Mouse (Mus musculus): ENCODE measurements around the gene Proser2. TPM values are rescaled to one million over a fixed set of nuclear protein-coding genes. Genes with fewer than 3 reads are reported as not detected.
A peak's percentile ranks its signal among the peaks of the same experiment; 100 is the strongest.

The Proser2 gene
- polyA plus RNA-seq, 1 experiment: 2.9 TPM

- DNase-seq: no peak
- H3K36me3 ChIP-seq (ENCODE audit: control insufficient read depth, insufficient read depth, low read length): no peaks in the 10 kb centered on the region
- H3K4me3 ChIP-seq (ENCODE audit: control insufficient read depth, insufficient read depth, low read length): no peak overlapping the region
- 65% methylated on average over 6 of the region's 6 CpGs for WGBS
- H3K27me3 ChIP-seq (ENCODE audit: control insufficient read depth, insufficient read depth, low read length): no peaks in the 10 kb centered on the region
- TF ChIP-seq POLR2A (IDR thresholded peaks at IDR 0.05; ENCODE audit: control insufficient read depth, extremely low read depth, insufficient read depth, low read length, poor library complexity): no peak
- TF ChIP-seq CTCF (IDR thresholded peaks at IDR 0.05; ENCODE audit: borderline replicate concordance, control insufficient read depth, extremely low read depth, insufficient read depth, low read length, poor library complexity): no peak
- H3K27ac ChIP-seq (ENCODE audit: control insufficient read depth, insufficient read depth, low read length): no peak overlapping the region
- H3K4me1 ChIP-seq (replicated peaks; ENCODE audit: control insufficient read depth, insufficient read depth, low read length): peaks cover 6% of the 10 kb centered on the region; the same call in 1 of the 2 replicates
Observed at GRCm38 (mm10) chr2:6165771-6166170, 35.8 kb upstream of the Proser2 start.

- no peak overlapping the region for H3K4me3 ChIP-seq (ENCODE audit: control insufficient read depth, insufficient read depth, low read length)
- no peak for DNase-seq
- H3K36me3 ChIP-seq (ENCODE audit: control insufficient read depth, insufficient read depth, low read length): no peaks in the 10 kb centered on the region
- no peak for TF ChIP-seq POLR2A (IDR thresholded peaks at IDR 0.05; ENCODE audit: control insufficient read depth, extremely low read depth, insufficient read depth, low read length, poor library complexity)
- TF ChIP-seq CTCF (IDR thresholded peaks at IDR 0.05; ENCODE audit: borderline replicate concordance, control insufficient read depth, extremely low read depth, insufficient read depth, low read length, poor library complexity): no peak
- no peak overlapping the region for H3K27ac ChIP-seq (ENCODE audit: control insufficient read depth, insufficient read depth, low read length)
- peaks cover 6% of the 10 kb centered on the region; the same call in 1 of the 2 replicates for H3K4me1 ChIP-seq (replicated peaks; ENCODE audit: control insufficient read depth, insufficient read depth, low read length)
- WGBS: 86% methylated on average over 16 of the region's 16 CpGs
- no peaks in the 10 kb centered on the region for H3K27me3 ChIP-seq (ENCODE audit: control insufficient read depth, insufficient read depth, low read length)
Observed at GRCm38 (mm10) chr2:6164606-6165290, 34.7 kb upstream of the Proser2 start.

DNA sequence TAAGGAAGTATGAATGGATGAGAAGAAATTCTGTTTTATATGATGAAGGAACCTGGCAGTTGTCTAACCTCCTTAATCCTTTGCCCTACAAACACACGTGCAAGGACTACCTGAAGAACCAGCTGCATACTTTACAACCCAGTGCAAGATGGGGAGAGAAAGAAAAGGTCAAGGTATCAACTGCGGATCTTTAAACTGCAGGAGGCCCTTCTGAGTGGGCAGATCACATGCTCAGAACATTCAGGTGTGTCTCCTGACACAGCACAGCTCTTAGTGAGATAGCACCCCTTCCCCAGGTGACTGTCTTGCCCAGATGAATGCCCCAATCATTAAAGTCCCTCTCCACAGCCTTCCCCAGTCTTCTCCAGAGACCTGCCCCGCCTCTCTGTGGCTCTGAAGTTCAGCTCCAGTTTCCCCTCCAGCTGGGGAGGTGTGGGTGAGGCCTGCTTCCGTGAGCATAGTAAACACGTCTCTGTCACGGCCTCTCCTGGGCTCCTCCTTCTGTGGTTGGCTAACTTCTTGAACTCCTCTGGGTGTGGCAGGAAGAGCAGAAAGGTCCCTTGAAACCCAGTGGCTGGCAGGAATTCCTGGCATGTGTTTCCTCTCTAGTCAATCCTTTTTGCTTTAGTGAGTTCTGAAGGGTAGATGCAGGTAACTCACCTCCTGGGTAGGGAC is 32.5 kb upstream of the Proser2 start:
- peaks cover 6% of the 10 kb centered on the region; the same call in 1 of the 2 replicates for H3K4me1 ChIP-seq (replicated peaks; ENCODE audit: control insufficient read depth, insufficient read depth, low read length)
- no peak overlapping the region for H3K27ac ChIP-seq (ENCODE audit: control insufficient read depth, insufficient read depth, low read length)
- peak; percentile 19 for DNase-seq
- H3K36me3 ChIP-seq (ENCODE audit: control insufficient read depth, insufficient read depth, low read length): no peaks in the 10 kb centered on the region
- H3K4me3 ChIP-seq (ENCODE audit: control insufficient read depth, insufficient read depth, low read length): no peak overlapping the region
- 24% methylated on average over 6 of the region's 6 CpGs for WGBS
- TF ChIP-seq POLR2A (IDR thresholded peaks at IDR 0.05; ENCODE audit: control insufficient read depth, extremely low read depth, insufficient read depth, low read length, poor library complexity) (no peak), CTCF (IDR thresholded peaks at IDR 0.05; ENCODE audit: borderline replicate concordance, control insufficient read depth, extremely low read depth, insufficient read depth, low read length, poor library complexity) (no peak)
- no peaks in the 10 kb centered on the region for H3K27me3 ChIP-seq (ENCODE audit: control insufficient read depth, insufficient read depth, low read length)

GRCm38 (mm10) chr2:6159735-6160134 is 29.7 kb upstream of the Proser2 start:
- Histone ChIP-seq H3K36me3 (ENCODE audit: control insufficient read depth, insufficient read depth, low read length) (no peaks in the 10 kb centered on the region), H3K4me1 (replicated peaks; ENCODE audit: control insufficient read depth, insufficient read depth, low read length) (peaks cover 6% of the 10 kb centered on the region; the same call in 1 of the 2 replicates), H3K4me3 (ENCODE audit: control insufficient read depth, insufficient read depth, low read length) (no peak overlapping the region), H3K27ac (ENCODE audit: control insufficient read depth, insufficient read depth, low read length) (no peak overlapping the region), H3K27me3 (ENCODE audit: control insufficient read depth, insufficient read depth, low read length) (no peaks in the 10 kb centered on the region)
- 70% methylated on average over 2 of the region's 2 CpGs for WGBS
- no peak for DNase-seq
- TF ChIP-seq CTCF (IDR thresholded peaks at IDR 0.05; ENCODE audit: borderline replicate concordance, control insufficient read depth, extremely low read depth, insufficient read depth, low read length, poor library complexity) (no peak), POLR2A (IDR thresholded peaks at IDR 0.05; ENCODE audit: control insufficient read depth, extremely low read depth, insufficient read depth, low read length, poor library complexity) (no peak)

GRCm38 (mm10) chr2:6159219-6159618 is 29.2 kb upstream of the Proser2 start:
- DNase-seq: no peak
- Histone ChIP-seq H3K36me3 (ENCODE audit: control insufficient read depth, insufficient read depth, low read length) (no peaks in the 10 kb centered on the region), H3K4me1 (replicated peaks; ENCODE audit: control insufficient read depth, insufficient read depth, low read length) (peaks cover 6% of the 10 kb centered on the region; the same call in 1 of the 2 replicates), H3K27me3 (ENCODE audit: control insufficient read depth, insufficient read depth, low read length) (no peaks in the 10 kb centered on the region), H3K27ac (ENCODE audit: control insufficient read depth, insufficient read depth, low read length) (no peak overlapping the region), H3K4me3 (ENCODE audit: control insufficient read depth, insufficient read depth, low read length) (no peak overlapping the region)
- no peak for TF ChIP-seq CTCF (IDR thresholded peaks at IDR 0.05; ENCODE audit: borderline replicate concordance, control insufficient read depth, extremely low read depth, insufficient read depth, low read length, poor library complexity)
- 91% methylated on average over 9 of the region's 9 CpGs for WGBS

- no peaks in the 10 kb centered on the region for H3K36me3 ChIP-seq (ENCODE audit: control insufficient read depth, insufficient read depth, low read length)
- no peak for DNase-seq
- H3K4me3 ChIP-seq (ENCODE audit: control insufficient read depth, insufficient read depth, low read length): no peak overlapping the region
- WGBS: 92% methylated on average over 7 of the region's 7 CpGs
- TF ChIP-seq CTCF (IDR thresholded peaks at IDR 0.05; ENCODE audit: borderline replicate concordance, control insufficient read depth, extremely low read depth, insufficient read depth, low read length, poor library complexity) (no peak), POLR2A (IDR thresholded peaks at IDR 0.05; ENCODE audit: control insufficient read depth, extremely low read depth, insufficient read depth, low read length, poor library complexity) (no peak)
- no peak overlapping the region for H3K27ac ChIP-seq (ENCODE audit: control insufficient read depth, insufficient read depth, low read length)
- H3K4me1 ChIP-seq (replicated peaks; ENCODE audit: control insufficient read depth, insufficient read depth, low read length): no peaks in the 10 kb centered on the region
- no peaks in the 10 kb centered on the region for H3K27me3 ChIP-seq (ENCODE audit: control insufficient read depth, insufficient read depth, low read length)
Observed at GRCm38 (mm10) chr2:6157635-6158034, 27.6 kb upstream of the Proser2 start.

All from thymus, adult 2 months (tissue).